Mouse (Mus musculus) embryonic facial prominence, embryonic 13.5 days (tissue): ENCODE results near the gene Ube4b. TPM values are rescaled to one million over a fixed set of nuclear protein-coding genes. Genes with fewer than 3 reads are reported as not detected.

Source experiments
- ATAC-seq: fragments of 200-750 bp; cut with Nextera tagmentation; 2 replicates; pipeline ENCODE4 v1.8.0; 2017; ENCODE audit warnings: low read depth; ENCODE audit not compliant: insufficient number of reproducible peaks, insufficient read depth, low FRiP score, low TSS enrichment
- H3K27ac ChIP-seq: fragments of 300-500 bp; sonication (generic); 2 replicates; pipeline ENCODE4 v1.5.1; 2015; ENCODE audit warnings: moderate library complexity, mild to moderate bottlenecking, inconsistent platforms
- H3K27me3 ChIP-seq: fragments of 300-500 bp; sonication (generic); 2 replicates; pipeline ENCODE4 v1.6.1; 2015; ENCODE audit warnings: mild to moderate bottlenecking, inconsistent platforms
- H3K36me3 ChIP-seq: fragments of 300-500 bp; sonication (generic); 2 replicates; pipeline ENCODE4 v1.6.1; 2015; ENCODE audit warnings: mild to moderate bottlenecking, inconsistent platforms
- H3K4me1 ChIP-seq: fragments of 300-500 bp; sonication (generic); 2 replicates; pipeline ENCODE4 v1.6.1; 2015; ENCODE audit warnings: inconsistent platforms
- H3K4me2 ChIP-seq: fragments of 300-500 bp; sonication (generic); 2 replicates; pipeline ENCODE4 v1.6.1; 2015; ENCODE audit warnings: moderate library complexity, mild to moderate bottlenecking, inconsistent platforms
- H3K4me3 ChIP-seq: fragments of 300-500 bp; sonication (generic); 2 replicates; pipeline ENCODE4 v1.5.1; 2015; ENCODE audit warnings: mild to moderate bottlenecking, inconsistent platforms
- H3K9ac ChIP-seq: fragments of 300-500 bp; sonication (generic); 2 replicates; pipeline ENCODE4 v1.6.1; 2015; ENCODE audit warnings: mild to moderate bottlenecking, inconsistent platforms
- H3K9me3 ChIP-seq: fragments of 300-500 bp; sonication (generic); 2 replicates; pipeline ENCODE4 v1.6.1; 2016; ENCODE audit warnings: inconsistent platforms
- WGBS: fragments of 180-500 bp; shearing (Covaris S2); methylation state at CpG from one replicate; pipeline ENCODE4 v1.1.7; 2015; ENCODE audit warnings: mixed read lengths; 5-methylcytosine and 5-hydroxymethylcytosine counted together
- polyA plus RNA-seq: library from polyadenylated mRNA; unstranded; fragments of >200 nt; fragmentation: Nextera tagmentation; extraction: Ambion mirVana; gene quantifications from 2 replicates; pipeline ENCODE4 v1.2.1, GENCODE M21; 2015

Ube4b gene
- polyA plus RNA-seq, 1 experiment from 2014 or later = 49.4 TPM

DNA sequence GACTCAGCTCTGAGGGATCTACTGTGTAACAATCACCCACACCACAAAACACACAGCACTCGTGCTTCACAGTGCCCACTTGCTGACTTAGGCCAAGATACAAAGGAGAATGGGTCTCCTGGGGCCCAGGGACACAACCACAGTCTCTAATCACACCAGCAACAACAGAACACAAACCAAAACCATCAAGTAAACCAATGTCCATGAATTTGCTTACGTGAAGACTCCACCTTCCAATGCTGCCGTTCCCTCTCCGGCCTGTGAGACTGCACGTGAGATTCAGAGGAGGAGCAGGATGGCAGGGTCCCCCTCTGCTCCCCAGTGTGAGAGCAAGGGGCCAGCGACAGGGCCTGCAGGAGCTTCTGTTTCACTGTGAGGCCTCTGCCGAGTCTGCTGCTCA lies 93.8 kb downstream of the Ube4b start:
- 85% methylated on average over 7 of the region's 7 CpGs for WGBS
- no peaks in the 10 kb centered on the region for H3K9me3 ChIP-seq

DNA sequence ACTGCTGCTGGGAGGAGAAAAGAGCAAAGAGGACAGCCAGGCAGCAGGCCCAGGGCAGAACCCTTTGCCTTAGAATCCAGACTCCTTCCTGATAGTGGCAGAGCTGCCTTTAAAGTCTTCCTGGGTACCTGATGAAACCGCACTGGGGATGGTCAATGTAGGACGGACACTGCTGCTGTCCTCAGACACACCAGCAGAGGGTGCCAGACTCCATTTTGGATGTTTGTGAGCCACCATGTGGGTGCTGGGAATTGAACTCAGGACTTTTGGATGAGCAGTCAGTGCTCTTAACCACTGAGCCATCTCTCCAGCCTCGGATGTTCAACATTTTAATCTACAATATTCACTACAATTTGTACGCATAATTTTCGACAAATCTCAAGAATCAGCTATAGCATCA lies 96.1 kb downstream of the Ube4b start:
- no peak for ATAC-seq
- no peak overlapping the region for H3K4me3 ChIP-seq
- peaks cover 83% of the 10 kb centered on the region for H3K36me3 ChIP-seq
- H3K27me3 ChIP-seq = no peaks in the 10 kb centered on the region
- no peak overlapping the region for H3K27ac ChIP-seq
- no peak overlapping the region for H3K9ac ChIP-seq
- H3K4me1 ChIP-seq = no peaks in the 10 kb centered on the region
- no peak overlapping the region for H3K4me2 ChIP-seq
- 92% methylated on average over 5 of the region's 5 CpGs for WGBS
- H3K9me3 ChIP-seq = no peaks in the 10 kb centered on the region

More for the DNA sequence above, 93.8 kb downstream of the Ube4b start:
- H3K4me3 ChIP-seq = no peak overlapping the region
- H3K4me1 ChIP-seq = no peaks in the 10 kb centered on the region
- H3K9ac ChIP-seq = no peak overlapping the region
- no peak for ATAC-seq
- no peak overlapping the region for H3K4me2 ChIP-seq
- no peaks in the 10 kb centered on the region for H3K27me3 ChIP-seq
- no peak overlapping the region for H3K27ac ChIP-seq
- H3K36me3 ChIP-seq = peaks cover 94% of the 10 kb centered on the region

DNA sequence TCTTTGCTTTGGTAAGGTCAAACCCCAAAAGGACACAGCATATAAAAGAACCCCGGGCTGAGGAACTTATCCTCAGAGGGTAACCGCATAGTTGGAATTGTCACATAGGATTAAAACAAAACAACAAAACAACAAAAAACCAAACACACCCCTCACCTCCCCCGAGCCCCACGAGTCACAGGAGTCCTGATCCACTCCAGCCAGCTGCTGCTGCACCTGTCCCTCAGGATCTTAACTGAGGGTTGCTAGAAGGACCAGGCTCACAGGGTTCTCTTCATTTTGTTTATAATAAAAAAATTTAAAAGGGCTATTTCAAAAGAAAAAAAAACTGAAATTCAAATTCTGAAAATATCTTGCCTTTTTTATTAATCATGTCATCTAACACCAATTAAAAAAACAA lies 97.8 kb downstream of the Ube4b start:
- no peak for ATAC-seq
- H3K4me3 ChIP-seq = no peak overlapping the region
- H3K9me3 ChIP-seq = no peaks in the 10 kb centered on the region

DNA sequence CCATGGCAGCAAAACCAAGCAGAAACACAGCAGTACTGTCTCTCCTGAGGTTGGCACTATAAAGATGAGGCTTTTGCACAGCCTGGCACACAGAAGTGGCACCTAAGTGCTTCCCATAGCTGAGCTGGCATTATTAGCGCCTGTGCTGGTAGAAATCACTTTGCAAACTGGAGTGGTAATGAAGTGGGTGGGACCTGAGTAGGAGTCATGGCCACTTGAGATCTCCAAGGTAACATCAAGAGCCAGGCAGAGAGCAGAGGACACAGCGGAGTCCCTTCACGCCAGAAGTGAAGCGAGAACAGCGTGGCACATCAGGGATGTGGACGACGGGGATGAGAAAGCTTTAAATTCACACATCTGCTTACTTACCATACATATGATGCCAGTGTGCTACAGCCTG lies 99.3 kb downstream of the Ube4b start:
- H3K36me3 ChIP-seq = peaks cover 54% of the 10 kb centered on the region
- H3K4me3 ChIP-seq = no peak overlapping the region
- 94% methylated on average over 7 of the region's 7 CpGs for WGBS
- H3K27me3 ChIP-seq = no peaks in the 10 kb centered on the region
- no peak for ATAC-seq
- H3K9ac ChIP-seq = no peak overlapping the region
- H3K4me2 ChIP-seq = no peak overlapping the region
- no peak overlapping the region for H3K27ac ChIP-seq
- no peaks in the 10 kb centered on the region for H3K9me3 ChIP-seq
- H3K4me1 ChIP-seq = no peaks in the 10 kb centered on the region

More for the DNA sequence above, 97.8 kb downstream of the Ube4b start:
- H3K4me2 ChIP-seq = no peak overlapping the region
- no peak overlapping the region for H3K27ac ChIP-seq
- no peaks in the 10 kb centered on the region for H3K27me3 ChIP-seq
- H3K4me1 ChIP-seq = no peaks in the 10 kb centered on the region
- no peak overlapping the region for H3K9ac ChIP-seq
- peaks cover 66% of the 10 kb centered on the region for H3K36me3 ChIP-seq
- 86% methylated on average over 4 of the region's 4 CpGs for WGBS

DNA sequence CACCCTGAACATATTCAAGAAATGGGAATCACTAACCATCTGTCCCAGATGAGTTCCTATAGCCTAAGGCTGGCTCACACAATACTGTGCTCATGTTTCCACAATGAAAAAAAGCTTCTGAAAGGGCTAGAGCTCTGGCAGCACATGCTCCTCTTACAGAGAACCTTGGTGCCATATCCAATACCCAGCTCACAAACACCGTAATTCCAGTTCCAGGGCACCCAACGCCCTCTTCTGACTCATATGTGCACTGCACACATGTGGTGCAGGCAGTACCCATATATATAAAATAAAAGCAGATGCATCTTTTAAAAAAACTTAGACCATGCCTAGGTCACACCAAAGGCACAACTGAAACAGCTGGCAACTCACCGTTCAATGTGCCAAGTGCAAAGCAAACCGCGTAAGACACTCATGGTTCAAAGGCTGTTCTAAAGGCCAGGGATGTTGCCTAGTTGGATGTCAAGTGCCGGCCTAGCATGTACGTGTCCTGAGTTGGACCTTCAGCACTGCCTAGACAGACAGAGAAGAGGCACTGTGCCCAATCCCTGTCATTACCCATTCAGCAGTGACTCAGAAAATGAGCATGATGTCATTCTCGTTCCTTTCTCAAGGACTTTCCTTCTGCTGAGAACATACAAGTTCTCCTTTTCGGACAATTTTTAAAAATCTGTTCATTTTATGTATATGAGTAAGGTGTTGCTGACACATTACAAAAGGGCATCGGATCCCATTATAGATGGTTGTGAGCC lies 101.0 kb downstream of the Ube4b start:
- H3K36me3 ChIP-seq = peaks cover 37% of the 10 kb centered on the region
- no peaks in the 10 kb centered on the region for H3K27me3 ChIP-seq
- H3K4me3 ChIP-seq = no peak overlapping the region
- WGBS = 88% methylated on average over 10 of the region's 10 CpGs
- H3K4me1 ChIP-seq = no peaks in the 10 kb centered on the region
- H3K4me2 ChIP-seq = no peak overlapping the region
- no peaks in the 10 kb centered on the region for H3K9me3 ChIP-seq
- H3K27ac ChIP-seq = no peak overlapping the region
- no peak for ATAC-seq
- no peak overlapping the region for H3K9ac ChIP-seq

DNA sequence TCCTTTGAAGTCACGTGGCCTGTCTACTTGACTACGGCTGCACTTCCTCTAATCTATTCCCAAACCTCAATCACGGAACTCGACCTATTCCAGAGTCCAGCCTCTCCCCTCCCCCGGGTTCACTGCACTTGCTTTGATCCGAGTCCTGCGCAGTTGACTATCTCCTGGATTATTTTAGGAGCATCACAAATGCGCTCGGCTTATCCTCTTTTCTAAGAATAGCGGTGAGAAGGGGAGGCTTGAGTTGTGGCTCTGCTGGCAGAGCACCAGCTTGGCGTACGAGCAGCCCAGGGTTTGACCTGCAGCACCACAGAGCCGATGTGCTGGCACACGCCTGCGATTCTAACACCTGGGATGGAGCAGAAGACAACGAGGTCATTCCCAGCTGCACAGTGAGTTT lies 102.8 kb downstream of the Ube4b start:
- ATAC-seq = no peak

DNA sequence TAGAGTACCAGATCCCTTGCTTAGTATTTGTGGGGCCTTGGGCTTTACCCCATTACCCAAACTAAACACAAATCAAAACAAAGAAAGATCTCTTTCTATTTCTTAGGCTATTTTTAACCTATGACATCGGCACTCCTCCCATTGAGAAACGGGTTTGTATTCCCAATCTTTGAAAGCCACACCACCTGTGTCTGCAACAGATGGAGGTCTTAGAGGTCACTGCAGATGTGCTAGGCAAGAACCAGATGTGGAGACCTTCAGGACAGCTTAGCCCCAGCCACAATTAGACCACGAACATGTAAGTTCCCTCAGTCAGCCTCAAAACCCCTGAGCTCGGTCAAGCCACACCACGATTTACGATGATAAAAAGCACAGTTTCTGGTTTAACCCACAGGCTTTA lies 103.8 kb downstream of the Ube4b start:
- H3K27me3 ChIP-seq = no peaks in the 10 kb centered on the region
- 65% methylated on average over 6 of the region's 6 CpGs for WGBS

More for the DNA sequence above, 102.8 kb downstream of the Ube4b start:
- Histone ChIP-seq H3K36me3 (peaks cover 20% of the 10 kb centered on the region), H3K9me3 (no peaks in the 10 kb centered on the region), H3K4me1 (no peaks in the 10 kb centered on the region), H3K4me2 (no peak overlapping the region), H3K27me3 (no peaks in the 10 kb centered on the region), H3K27ac (no peak overlapping the region), H3K9ac (no peak overlapping the region), H3K4me3 (no peak overlapping the region)
- 82% methylated on average over 16 of the region's 16 CpGs for WGBS

DNA sequence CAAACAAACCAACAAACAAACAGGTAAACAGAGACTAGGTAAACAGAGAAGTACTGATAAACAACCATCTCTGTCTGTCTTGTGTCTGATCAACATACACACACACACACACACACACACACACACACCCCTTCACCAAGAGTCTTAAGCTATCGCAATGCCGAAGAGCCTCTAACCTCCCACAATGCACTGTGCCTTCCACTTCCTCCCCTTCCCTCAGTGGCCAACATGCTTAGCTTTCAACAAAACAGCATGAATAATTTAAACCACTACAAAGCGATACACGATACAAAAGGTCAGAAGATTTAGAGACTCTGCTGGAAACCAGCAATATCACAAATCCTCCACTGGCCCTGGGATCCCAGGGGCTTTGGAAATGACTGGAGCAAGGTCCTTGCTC lies 104.3 kb downstream of the Ube4b start:
- no peak for ATAC-seq
- 0 out of 2 replicates have a peak, but pooled peaks cover 4% of the 10 kb centered on the region for H3K4me1 ChIP-seq
- H3K4me2 ChIP-seq = no peak overlapping the region
- peaks cover 7% of the 10 kb centered on the region for H3K36me3 ChIP-seq
- 69% methylated on average over 4 of the region's 4 CpGs for WGBS
- no peak overlapping the region for H3K9ac ChIP-seq
- no peaks in the 10 kb centered on the region for H3K27me3 ChIP-seq
- no peak overlapping the region for H3K4me3 ChIP-seq
- H3K9me3 ChIP-seq = no peaks in the 10 kb centered on the region
- H3K27ac ChIP-seq = no peak overlapping the region

More for the DNA sequence above, 103.8 kb downstream of the Ube4b start:
- H3K27ac ChIP-seq = no peak overlapping the region
- no peak overlapping the region for H3K9ac ChIP-seq
- no peak overlapping the region for H3K4me2 ChIP-seq
- no peak overlapping the region for H3K4me3 ChIP-seq
- no peaks in the 10 kb centered on the region for H3K9me3 ChIP-seq
- peaks cover 12% of the 10 kb centered on the region for H3K36me3 ChIP-seq
- ATAC-seq = no peak
- 0 out of 2 replicates have a peak, but pooled peaks cover 3% of the 10 kb centered on the region for H3K4me1 ChIP-seq

DNA sequence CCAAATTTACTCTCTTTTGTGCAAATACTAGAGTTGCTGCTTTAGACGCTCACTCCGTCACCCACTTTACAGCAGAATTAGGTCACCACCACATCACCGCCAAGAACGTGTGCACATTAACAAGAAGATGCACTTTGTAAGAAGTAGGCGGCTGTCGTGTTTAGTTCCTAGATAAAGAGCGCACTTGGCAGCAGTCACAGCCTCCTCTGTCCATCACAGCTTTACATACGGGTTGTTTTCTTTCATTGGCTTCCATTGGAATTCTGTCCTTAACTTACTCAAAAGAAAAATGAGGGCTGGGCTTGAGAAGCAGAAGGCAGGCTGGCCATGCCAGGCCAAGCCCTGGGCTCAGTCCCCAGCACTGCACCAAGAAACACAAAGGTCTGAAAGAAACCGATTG lies 107.5 kb downstream of the Ube4b start:
- WGBS = 83% methylated on average over 9 of the region's 9 CpGs
- no peaks in the 10 kb centered on the region for H3K27me3 ChIP-seq
- no peak overlapping the region for H3K9ac ChIP-seq
- H3K4me2 ChIP-seq = no peak overlapping the region
- no peaks in the 10 kb centered on the region for H3K9me3 ChIP-seq
- H3K27ac ChIP-seq = no peak overlapping the region
- H3K4me3 ChIP-seq = no peak overlapping the region
- no peaks in the 10 kb centered on the region for H3K36me3 ChIP-seq
- peaks cover 6% of the 10 kb centered on the region; the same call in 1 of the 2 replicates for H3K4me1 ChIP-seq
- ATAC-seq = no peak

DNA sequence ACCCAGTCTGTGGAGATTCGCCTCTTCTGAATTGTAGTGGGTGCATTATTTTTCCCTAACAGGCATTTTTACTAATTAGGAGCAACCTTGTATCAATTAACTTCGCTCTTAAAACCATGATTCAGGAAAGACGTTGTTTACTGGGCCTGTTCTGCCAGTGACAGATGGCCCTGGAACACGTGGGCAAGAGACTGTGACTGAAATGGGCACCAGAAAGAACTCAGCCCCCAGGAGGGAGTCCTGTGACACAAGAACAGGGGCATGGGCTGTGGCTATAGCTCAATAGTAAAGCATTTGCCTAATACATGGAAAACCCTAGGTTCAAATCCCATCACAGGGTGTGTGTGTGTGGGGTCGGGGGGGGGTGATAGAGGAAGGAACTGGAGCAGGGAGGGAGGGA lies 109.2 kb downstream of the Ube4b start:
- no peak for ATAC-seq
- Histone ChIP-seq H3K27me3 (no peaks in the 10 kb centered on the region), H3K4me3 (no peak overlapping the region), H3K4me1 (peaks cover 14% of the 10 kb centered on the region; the same call in 1 of the 2 replicates), H3K9me3 (no peaks in the 10 kb centered on the region), H3K27ac (no peak overlapping the region), H3K36me3 (no peaks in the 10 kb centered on the region), H3K9ac (no peak overlapping the region), H3K4me2 (no peak overlapping the region)
- WGBS = 45% methylated on average over 5 of the region's 5 CpGs

DNA sequence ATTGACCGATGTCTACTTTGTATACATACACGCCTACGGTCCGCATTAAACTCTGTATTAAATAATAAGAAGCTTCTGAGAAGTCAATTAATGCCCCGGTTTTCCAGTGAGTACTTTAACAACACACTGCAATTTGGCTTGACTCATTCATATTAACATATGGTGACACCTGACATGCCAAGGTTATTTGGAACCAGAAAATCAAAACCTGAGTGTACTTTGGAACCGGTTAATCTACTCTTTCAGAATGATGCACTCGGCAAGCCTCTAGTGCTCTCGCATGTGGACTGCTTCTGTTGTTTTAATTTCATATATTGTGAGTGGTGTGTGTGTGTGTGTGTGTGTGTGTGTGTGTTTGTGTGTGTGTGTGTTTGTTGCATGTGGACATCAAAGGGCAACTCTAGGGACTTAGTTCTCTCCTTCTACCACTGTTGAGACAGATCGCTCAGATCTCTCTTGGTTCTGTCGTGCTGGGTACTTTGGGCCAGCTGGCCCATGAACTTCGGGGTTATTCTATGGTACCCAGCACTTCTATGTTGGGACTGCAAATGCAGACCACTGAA lies 112.2 kb downstream of the Ube4b start:
- no peak for ATAC-seq
- Histone ChIP-seq H3K27me3 (no peaks in the 10 kb centered on the region), H3K4me3 (no peak overlapping the region), H3K9me3 (no peaks in the 10 kb centered on the region), H3K4me1 (peaks cover 14% of the 10 kb centered on the region; the same call in 1 of the 2 replicates), H3K36me3 (no peaks in the 10 kb centered on the region), H3K27ac (no peak overlapping the region), H3K9ac (no peak overlapping the region), H3K4me2 (no peak overlapping the region)
- 83% methylated on average over 11 of the region's 11 CpGs for WGBS
